Mouse (Mus musculus) CH12.LX (cell line): ENCODE results near the gene Mcam. TPM values are rescaled to one million over a fixed set of nuclear protein-coding genes. Genes with fewer than 3 reads are reported as not detected.
A peak's percentile ranks its signal among the peaks of the same experiment; 100 is the strongest.

Source experiments
- DNase-seq: peaks from one replicate; pipeline ENCODE4 v3.0.0-alpha.2; 2013; ENCODE audit errors: extremely low read depth
- H3K27ac ChIP-seq: 2 replicates; pipeline ENCODE4 v1.5.1; 2012; ENCODE audit warnings: low read depth, mild to moderate bottlenecking, control low read depth, moderate library complexity; ENCODE audit not compliant: insufficient read depth
- H3K27me3 ChIP-seq: replicated peaks from 2 replicates; pipeline ENCODE3; 2012; ENCODE audit warnings: inconsistent platforms
- H3K36me3 ChIP-seq, 2 experiments: replicated peaks in 1 of 2; 2 replicates each; pipeline versions ENCODE3 to v1.6.1; 2012; ENCODE audit warnings: inconsistent platforms in 1 of 2, low read length in 1 of 2, mild to moderate bottlenecking in 1 of 2, mixed read lengths in 1 of 2, moderate library complexity in 1 of 2; ENCODE audit not compliant: control insufficient read depth in 1 of 2, insufficient read depth in 1 of 2
- H3K4me1 ChIP-seq, 2 experiments: 2 replicates each; pipeline ENCODE4 v1.6.1; 2012; ENCODE audit warnings: inconsistent platforms in 1 of 2, moderate library complexity in 1 of 2; ENCODE audit not compliant: insufficient read depth in 2 of 2, control insufficient read depth in 1 of 2
- H3K4me2 ChIP-seq: 2 replicates; pipeline ENCODE4 v1.6.1; 2012; ENCODE audit warnings: low read depth, mild to moderate bottlenecking, control low read depth; ENCODE audit not compliant: poor library complexity, insufficient read depth, severe bottlenecking
- H3K4me3 ChIP-seq, 3 experiments: fragments of 150-350 bp in 1 of 3; sonication (generic) in 1 of 3; replicated peaks in 1 of 3; 2 replicates each; pipeline versions ENCODE3 to v1.5.1; 2011 to 2012; ENCODE audit warnings: low read depth in 2 of 3, low read length in 2 of 3, mild to moderate bottlenecking in 2 of 3, moderate library complexity in 2 of 3, control low read depth in 1 of 3, improper control_type of control experiment in 1 of 3, inconsistent platforms in 1 of 3, mixed read lengths in 1 of 3; ENCODE audit not compliant: poor library complexity in 1 of 3
- H3K79me2 ChIP-seq: replicated peaks from 2 replicates; pipeline ENCODE4 v1.6.1; 2012; ENCODE audit warnings: mild to moderate bottlenecking, moderate library complexity; ENCODE audit not compliant: control insufficient read depth, poor library complexity, insufficient read depth, severe bottlenecking; ENCODE audit errors: extremely low read depth
- H3K9ac ChIP-seq: 2 replicates; pipeline ENCODE4 v1.6.1; 2012; ENCODE audit warnings: low read depth, mild to moderate bottlenecking, control low read depth, moderate library complexity; ENCODE audit not compliant: insufficient read depth
- H3K9me3 ChIP-seq: replicated peaks from 2 replicates; pipeline ENCODE3; 2012; ENCODE audit warnings: low read length, inconsistent platforms, mixed read lengths
- BHLHE40 ChIP-seq: IDR thresholded peaks from 2 replicates; pipeline ENCODE4 v1.6.1; 2011; ENCODE audit warnings: mild to moderate bottlenecking, low read depth, low read length, improper control_type of control experiment
- CHD1 ChIP-seq: IDR thresholded peaks from 2 replicates; pipeline ENCODE4 v1.6.1; 2012; ENCODE audit warnings: low read depth, low read length, improper control_type of control experiment, inconsistent platforms
- CTCF ChIP-seq, 2 experiments: IDR thresholded peaks in 1 of 2; conservative IDR thresholded peaks in 1 of 2; 2 replicates each; pipeline ENCODE4 v1.5.1; 2011 to 2012; ENCODE audit warnings: low read depth in 2 of 2, low read length in 2 of 2, improper control_type of control experiment in 1 of 2, inconsistent platforms in 1 of 2, mild to moderate bottlenecking in 1 of 2, moderate library complexity in 1 of 2
- E2F4 ChIP-seq: IDR thresholded peaks from 2 replicates; pipeline ENCODE4 v1.6.1; 2011; ENCODE audit warnings: low read depth, low read length, improper control_type of control experiment; ENCODE audit not compliant: insufficient replicate concordance
- ELF1 ChIP-seq: IDR thresholded peaks from 2 replicates; pipeline ENCODE4 v1.6.1; 2014; ENCODE audit warnings: low read depth, mild to moderate bottlenecking, inconsistent platforms, low read length, improper control_type of control experiment
- EP300 ChIP-seq: IDR thresholded peaks from 2 replicates; pipeline ENCODE4 v1.6.1; 2011; ENCODE audit warnings: low read length, improper control_type of control experiment
- GABPA ChIP-seq: IDR thresholded peaks from 2 replicates; pipeline ENCODE4 v1.6.1; 2012; ENCODE audit warnings: low read depth, low read length, improper control_type of control experiment, inconsistent platforms; ENCODE audit not compliant: insufficient replicate concordance
- HCFC1 ChIP-seq: IDR thresholded peaks from 2 replicates; pipeline ENCODE4 v1.6.1; 2012; ENCODE audit warnings: low read depth, mild to moderate bottlenecking, inconsistent platforms, low read length, improper control_type of control experiment
- IRF4 ChIP-seq: IDR thresholded peaks from 2 replicates; pipeline ENCODE4 v1.6.1; 2014; ENCODE audit warnings: low read depth, mild to moderate bottlenecking, inconsistent platforms, low read length, improper control_type of control experiment
- JUN ChIP-seq: IDR thresholded peaks from 2 replicates; pipeline ENCODE4 v1.6.1; 2011; ENCODE audit warnings: low read depth, mild to moderate bottlenecking, low read length, improper control_type of control experiment, moderate library complexity; ENCODE audit not compliant: insufficient read depth
- JUND ChIP-seq: conservative IDR thresholded peaks from 2 replicates; pipeline ENCODE4 v1.6.1; 2011; ENCODE audit warnings: low read depth, low read length, improper control_type of control experiment
- KAT2A ChIP-seq: IDR thresholded peaks from 2 replicates; pipeline ENCODE4 v1.6.1; 2012; ENCODE audit warnings: low read length, improper control_type of control experiment, inconsistent platforms; ENCODE audit not compliant: insufficient replicate concordance
- MAFK ChIP-seq: IDR thresholded peaks from 2 replicates; pipeline ENCODE4 v1.6.1; 2011; ENCODE audit warnings: low read length, improper control_type of control experiment; ENCODE audit not compliant: insufficient replicate concordance
- MAZ ChIP-seq: IDR thresholded peaks from 2 replicates; pipeline ENCODE4 v1.6.1; 2012; ENCODE audit warnings: low read depth, mild to moderate bottlenecking, inconsistent platforms, low read length, improper control_type of control experiment, moderate library complexity
- MEF2A ChIP-seq: IDR thresholded peaks from 2 replicates; pipeline ENCODE4 v1.6.1; 2014; ENCODE audit warnings: low read depth, mild to moderate bottlenecking, inconsistent platforms, low read length, improper control_type of control experiment, borderline replicate concordance
- MYC ChIP-seq: IDR thresholded peaks from 2 replicates; pipeline ENCODE4 v1.6.1; 2011; ENCODE audit warnings: low read depth, mild to moderate bottlenecking, improper control_type of control experiment, low read length
- NRF1 ChIP-seq: IDR thresholded peaks from 2 replicates; pipeline ENCODE4 v1.6.1; 2014; ENCODE audit warnings: low read depth, mild to moderate bottlenecking, inconsistent platforms, low read length, improper control_type of control experiment, moderate library complexity
- POLR2A ChIP-seq: IDR thresholded peaks from 2 replicates; pipeline ENCODE4 v1.6.1; 2011; ENCODE audit warnings: low read depth, mild to moderate bottlenecking, improper control_type of control experiment, low read length
- POLR2AphosphoS2 ChIP-seq: IDR thresholded peaks from 2 replicates; pipeline ENCODE4 v1.6.1; 2011; ENCODE audit warnings: low read depth, low read length, improper control_type of control experiment
- RAD21 ChIP-seq: IDR thresholded peaks from 2 replicates; pipeline ENCODE4 v1.6.1; 2011; ENCODE audit warnings: low read depth, mild to moderate bottlenecking, low read length, improper control_type of control experiment, moderate library complexity
- RCOR1 ChIP-seq: conservative IDR thresholded peaks from 2 replicates; pipeline ENCODE4 v1.6.1; 2012; ENCODE audit warnings: low read depth, mild to moderate bottlenecking, inconsistent platforms, low read length, improper control_type of control experiment
- SIN3A ChIP-seq: IDR thresholded peaks from 2 replicates; pipeline ENCODE4 v1.6.1; 2012; ENCODE audit warnings: low read length, improper control_type of control experiment, inconsistent platforms
- SMC3 ChIP-seq: IDR thresholded peaks from 2 replicates; pipeline ENCODE4 v1.6.1; 2011; ENCODE audit warnings: low read depth, low read length, improper control_type of control experiment
- TBP ChIP-seq: conservative IDR thresholded peaks from 2 replicates; pipeline ENCODE4 v1.6.1; 2011; ENCODE audit warnings: low read depth, low read length, improper control_type of control experiment
- TCF12 ChIP-seq: IDR thresholded peaks from 2 replicates; pipeline ENCODE4 v1.6.1; 2014; ENCODE audit warnings: low read depth, mild to moderate bottlenecking, inconsistent platforms, low read length, improper control_type of control experiment
- UBTF ChIP-seq: IDR thresholded peaks from 2 replicates; pipeline ENCODE4 v1.6.1; 2012; ENCODE audit warnings: low read depth, mild to moderate bottlenecking, inconsistent platforms, low read length, improper control_type of control experiment, moderate library complexity
- USF1 ChIP-seq: IDR thresholded peaks from 2 replicates; pipeline ENCODE4 v1.6.1; 2014; ENCODE audit warnings: low read depth, mild to moderate bottlenecking, inconsistent platforms, low read length, improper control_type of control experiment
- USF2 ChIP-seq: conservative IDR thresholded peaks from 2 replicates; pipeline ENCODE4 v1.6.1; 2011; ENCODE audit warnings: low read depth, low read length, improper control_type of control experiment
- ZNF384 ChIP-seq: IDR thresholded peaks from 2 replicates; pipeline ENCODE4 v1.6.1; 2012; ENCODE audit warnings: low read depth, low read length, improper control_type of control experiment, inconsistent platforms
- dilution Hi-C: fragments of 300-500 bp; cut with MboI; formaldehyde crosslinking; loops from 2 replicates; pipeline ENCODE4 v1.14.3; 2020; ENCODE audit warnings: low sequenced_read_pairs; ENCODE audit not compliant: extremely low pct_unique_long_range_greater_than_20kb, extremely low pct_ligation_motif_present
- in situ Hi-C: fragments of 300-500 bp; cut with MboI; formaldehyde crosslinking; loops from 3 replicates; pipeline ENCODE4 v1.14.3; 2019; ENCODE audit warnings: low sequenced_read_pairs, low pct_ligation_motif_present, low pct_unique_long_range_greater_than_20kb, mixed read lengths
- polyA plus RNA-seq: library from polyadenylated mRNA; unstranded; fragments of >175 nt; gene quantifications from 2 replicates; pipeline ENCODE4 v1.2.1, GENCODE M21; 2012; ENCODE audit warnings: low read depth; ENCODE audit not compliant: insufficient read length
- total RNA-seq, 2 experiments: library from RNA; depleted of rRNA; stranded (reverse); fragments of 300-350 nt in 1 of 2; fragments of >200 nt in 1 of 2; gene quantifications; 2 replicates each; pipeline ENCODE4 v1.2.3; 2012 to 2014

Gene Mcam
- total and polyA plus RNA-seq, 3 experiments: 0.40 to 0.98 (median 0.56) TPM

- H3K4me3 ChIP-seq: no peak overlapping the region
- peaks cover 0 to 7% of the 10 kb centered on the region in 2 experiments for H3K36me3 ChIP-seq
- TF ChIP-seq RAD21 (no peak), HCFC1 (no peak), SIN3A (no peak), BHLHE40 (no peak), MAZ (no peak), TCF12 (no peak), RCOR1 (no peak), USF2 (no peak), MEF2A (no peak), E2F4 (no peak), POLR2A (no peak), POLR2AphosphoS2 (no peak), ELF1 (no peak), JUN (no peak), SMC3 (no peak), ZNF384 (no peak), MAFK (no peak), KAT2A (no peak)
- peaks cover 19 to 57% of the 10 kb centered on the region in 2 experiments for H3K4me1 ChIP-seq
- no peak overlapping the region for H3K9ac ChIP-seq
- dilution Hi-C loops: no loop called here
- H3K79me2 ChIP-seq: no peaks in the 10 kb centered on the region
- no peak overlapping the region; the same call in 1 of the 2 replicates for H3K4me2 ChIP-seq
- in situ Hi-C loops: no loop called here
- H3K27ac ChIP-seq: no peak overlapping the region
- no peaks in the 10 kb centered on the region for H3K9me3 ChIP-seq
- no peak for DNase-seq
- H3K27me3 ChIP-seq: peaks cover 44% of the 10 kb centered on the region
Measured at GRCm38 (mm10) chr9:44086960-44087359, 47.3 kb upstream of the Mcam start.

- Histone ChIP-seq H3K9ac (peak overlapping the region; percentile 5), H3K79me2 (no peaks in the 10 kb centered on the region), H3K4me3 (no peak overlapping the region), H3K9me3 (no peaks in the 10 kb centered on the region), H3K27ac (peak overlapping the region; percentile 74), H3K27me3 (peaks cover 35% of the 10 kb centered on the region), H3K4me2 (peak overlapping the region; percentile 63), H3K36me3 (peaks cover 0 to 12% of the 10 kb centered on the region in 2 experiments), H3K4me1 (peaks cover 19 to 57% of the 10 kb centered on the region in 2 experiments)
- dilution Hi-C loops: no loop called here
- in situ Hi-C loops: no loop called here
- DNase-seq: peak; percentile 81
- 0 out of 2 replicates have a peak, but pooled peaks have one; percentile 34 for TF ChIP-seq POLR2A
- TF ChIP-seq SMC3: no peak
- no peak for TF ChIP-seq RCOR1
- peak; percentile 80 for TF ChIP-seq TCF12
- peak; percentile 59 for TF ChIP-seq EP300
- peak; percentile 75; the same call in 1 of the 2 replicates for TF ChIP-seq MAZ
- TF ChIP-seq MYC: peak; percentile 76; the same call in 1 of the 2 replicates
- TF ChIP-seq UBTF: 0 out of 2 replicates have a peak, but pooled peaks have one; percentile 15
- no peak for TF ChIP-seq RAD21
- TF ChIP-seq NRF1: peak; percentile 79
- TF ChIP-seq IRF4: peak; percentile 63
- TF ChIP-seq KAT2A: no peak
- TF ChIP-seq JUND: no peak
- no peak for TF ChIP-seq JUN
- no peak for TF ChIP-seq ZNF384
- no peak for TF ChIP-seq CHD1
- TF ChIP-seq USF1: no peak
- TF ChIP-seq GABPA: no peak
- TF ChIP-seq BHLHE40: peak; percentile 68
- no peak for TF ChIP-seq CTCF (conservative IDR thresholded peaks at IDR 0.05 in 1 of 2, IDR thresholded peaks at IDR 0.05 in 1 of 2; ENCODE audit: low read depth in 2 of 2, low read length in 2 of 2)
- TF ChIP-seq TBP: 0 out of 2 replicates have a peak, but pooled peaks have one; percentile 39
- TF ChIP-seq E2F4: no peak
- TF ChIP-seq MEF2A: peak; percentile 97
Measured at GRCm38 (mm10) chr9:44087761-44088455, 46.4 kb upstream of the Mcam start.
